Mouse (Mus musculus) liver, embryonic 14.5 days (tissue): ENCODE measurements around the gene Fosb. TPM values are rescaled to one million over a fixed set of nuclear protein-coding genes. Genes with fewer than 3 reads are reported as not detected.

Experiments
- ATAC-seq: fragments of 200-750 bp; cut with Nextera tagmentation; 2 replicates; pipeline ENCODE4 v1.8.0; 2017; ENCODE audit warnings: moderate number of reproducible peaks, mild to moderate bottlenecking, moderate library complexity; ENCODE audit not compliant: insufficient read depth
- DNase-seq, 3 experiments: peaks; one replicate each; pipeline ENCODE4 v3.0.0-alpha.2; 2012 to 2013; ENCODE audit warnings: low read depth in 3 of 3, low spot score in 3 of 3
- H3K27ac ChIP-seq: fragments of 300-500 bp; sonication (generic); 2 replicates; pipeline ENCODE4 v1.5.1; 2014; ENCODE audit warnings: moderate library complexity, mild to moderate bottlenecking, control low read depth, inconsistent platforms
- H3K27me3 ChIP-seq: fragments of 300-500 bp; sonication (generic); 2 replicates; pipeline ENCODE4 v1.6.1; 2014; ENCODE audit warnings: mild to moderate bottlenecking, low read length, moderate library complexity; ENCODE audit not compliant: control insufficient read depth, insufficient read depth
- H3K36me3 ChIP-seq: fragments of 300-500 bp; sonication (generic); replicated peaks from 2 replicates; pipeline ENCODE4 v1.6.1; 2014; ENCODE audit warnings: low read depth; ENCODE audit not compliant: control insufficient read depth, insufficient read depth
- H3K4me1 ChIP-seq, 2 experiments: fragments of 200-500 bp in 1 of 2; fragments of 300-500 bp in 1 of 2; sonication (generic) in 1 of 2; replicated peaks; 2 replicates each; pipeline ENCODE4 v1.6.1; 2012 to 2014; ENCODE audit warnings: antibody characterized with exemption in 1 of 2, inconsistent platforms in 1 of 2, low read length in 1 of 2; ENCODE audit not compliant: control insufficient read depth in 2 of 2, insufficient read depth in 2 of 2
- H3K4me2 ChIP-seq: fragments of 300-500 bp; sonication (generic); 2 replicates; pipeline ENCODE4 v1.6.1; 2014; ENCODE audit warnings: low read depth, mild to moderate bottlenecking, control low read depth, moderate library complexity
- H3K4me3 ChIP-seq, 2 experiments: fragments of 200-500 bp in 1 of 2; fragments of 300-500 bp in 1 of 2; sonication (generic) in 1 of 2; 2 replicates each; pipeline ENCODE4 v1.5.1; 2012 to 2014; ENCODE audit warnings: low read depth in 2 of 2, low read length in 2 of 2, mild to moderate bottlenecking in 2 of 2, control low read depth in 1 of 2, inconsistent platforms in 1 of 2, moderate library complexity in 1 of 2; ENCODE audit not compliant: insufficient read depth in 1 of 2
- H3K9ac ChIP-seq: fragments of 300-500 bp; sonication (generic); replicated peaks from 2 replicates; pipeline ENCODE4 v1.6.1; 2014; ENCODE audit warnings: mild to moderate bottlenecking, control low read depth, moderate library complexity
- H3K9me3 ChIP-seq: fragments of 300-500 bp; sonication (generic); 2 replicates; pipeline ENCODE4 v1.6.1; 2016; ENCODE audit warnings: low read length, mixed read lengths; ENCODE audit not compliant: control insufficient read depth
- CTCF ChIP-seq: IDR thresholded peaks from 2 replicates; pipeline ENCODE4 v1.5.1; 2016; ENCODE audit warnings: antibody characterized with exemption, low read depth, control low read depth
- EP300 ChIP-seq: IDR thresholded peaks from 2 replicates; pipeline ENCODE4 v1.6.1; 2016; ENCODE audit warnings: antibody characterized with exemption, low read depth
- WGBS: fragments of 180-500 bp; shearing (Covaris S2); extraction: QIAGEN DNeasy Blood & Tissue Kit; methylation state at CpG from one replicate; pipeline ENCODE4 v1.1.7; 2014; ENCODE audit not compliant: insufficient replicate concordance; 5-methylcytosine and 5-hydroxymethylcytosine counted together
- polyA plus RNA-seq, 2 experiments: library from polyadenylated mRNA; depleted of rRNA in 1 of 2; stranded (reverse) in 1 of 2; unstranded in 1 of 2; fragments of >200 nt; fragmentation: Nextera tagmentation in 1 of 2; extraction: Ambion mirVana in 1 of 2; gene quantifications; 2 replicates each; pipeline versions ENCODE4 v1.2.1 to v1.2.3; 2012 to 2014

Fosb gene
- polyA plus RNA-seq, 2 experiments, result 0.03 TPM; not detected in 1

- Histone ChIP-seq H3K27ac (no peak overlapping the region), H3K4me3 (peak overlapping the region in 1 of 2 experiments; percentile 42; a peak in 2 of 4 replicates), H3K4me2 (peak overlapping the region; percentile 75), H3K27me3 (peaks cover 3% of the 10 kb centered on the region; the same call in 1 of the 2 replicates), H3K9me3 (no peaks in the 10 kb centered on the region), H3K4me1 (peaks cover 13 to 17% of the 10 kb centered on the region in 2 experiments), H3K9ac (no peak overlapping the region), H3K36me3 (no peaks in the 10 kb centered on the region)
- 2% methylated on average over 20 of the region's 20 CpGs for WGBS
- TF ChIP-seq EP300 (no peak), CTCF (no peak)
- ATAC-seq (peak; percentile 53), DNase-seq (peak; percentile 61 to 85 (median 65))
Observed at GRCm38 (mm10) chr7:19326359-19326758, 16.5 kb upstream of the Fosb start.

GRCm38 (mm10) chr7:19325262-19326199 is 15.7 kb upstream of the Fosb start:
- no peak overlapping the region for H3K27ac ChIP-seq

GRCm38 (mm10) chr7:19324221-19324620 is 14.4 kb upstream of the Fosb start:
- no peaks in the 10 kb centered on the region for H3K9me3 ChIP-seq
- 74% methylated on average over 11 of the region's 11 CpGs for WGBS
- DNase-seq (no peak), ATAC-seq (no peak)
- H3K36me3 ChIP-seq, result no peaks in the 10 kb centered on the region
- H3K4me3 ChIP-seq, result no peak overlapping the region
- H3K9ac ChIP-seq, result no peak overlapping the region
- H3K4me1 ChIP-seq, result peaks cover 13 to 20% of the 10 kb centered on the region in 2 experiments
- no peak overlapping the region for H3K4me2 ChIP-seq
- no peak overlapping the region for H3K27ac ChIP-seq
- TF ChIP-seq EP300 (no peak), CTCF (no peak)
- peaks cover 10% of the 10 kb centered on the region for H3K27me3 ChIP-seq

More at GRCm38 (mm10) chr7:19325262-19326199, 15.7 kb upstream of the Fosb start:
- Histone ChIP-seq H3K4me2 (peak overlapping the region; percentile 75), H3K4me1 (peaks cover 13 to 17% of the 10 kb centered on the region in 2 experiments), H3K9me3 (no peaks in the 10 kb centered on the region), H3K4me3 (no peak overlapping the region), H3K27me3 (peaks cover 10% of the 10 kb centered on the region), H3K36me3 (no peaks in the 10 kb centered on the region), H3K9ac (no peak overlapping the region)
- TF ChIP-seq CTCF (no peak), EP300 (no peak)
- ATAC-seq (no peak), DNase-seq (peak in 1 of 3 experiments; percentile 69)
- 46% methylated on average over 21 of the region's 21 CpGs for WGBS

GRCm38 (mm10) chr7:19322489-19322888 is 12.6 kb upstream of the Fosb start:
- Histone ChIP-seq H3K4me2 (no peak overlapping the region), H3K4me1 (peaks cover 9 to 17% of the 10 kb centered on the region in 2 experiments), H3K27ac (no peak overlapping the region), H3K27me3 (peaks cover 16% of the 10 kb centered on the region), H3K9me3 (no peaks in the 10 kb centered on the region), H3K4me3 (no peak overlapping the region), H3K9ac (no peak overlapping the region), H3K36me3 (no peaks in the 10 kb centered on the region)
- no peak for DNase-seq
- no peak for TF ChIP-seq CTCF
- TF ChIP-seq EP300, result no peak
- no peak for ATAC-seq
- WGBS, result 38% methylated on average over 9 of the region's 9 CpGs

- H3K9me3 ChIP-seq, result no peaks in the 10 kb centered on the region
- peaks cover under 1 to 10% of the 10 kb centered on the region in 2 experiments for H3K4me1 ChIP-seq
- H3K4me3 ChIP-seq, result no peak overlapping the region
- DNase-seq, result no peak
- no peak overlapping the region for H3K27ac ChIP-seq
- H3K27me3 ChIP-seq, result peaks cover 16% of the 10 kb centered on the region
- TF ChIP-seq CTCF (no peak), EP300 (no peak)
- WGBS, result 47% methylated on average over 5 of the region's 5 CpGs
- 0 out of 2 replicates have a peak, but pooled peaks have one; percentile 14 for ATAC-seq
- no peak overlapping the region for H3K4me2 ChIP-seq
- H3K9ac ChIP-seq, result no peak overlapping the region
- H3K36me3 ChIP-seq, result no peaks in the 10 kb centered on the region
Observed at GRCm38 (mm10) chr7:19321464-19321863, 11.6 kb upstream of the Fosb start.
